Mouse (Mus musculus) megakaryocyte, embryonic 14.5 days (primary cell): ENCODE measurements at regions not wholly inside any gene's neighbourhood (a gene's known extent, or its start where the extent isn't known, plus 50 kb on each side); places are given as distances from the start of the nearest gene placed in this dataset.

Source experiments
- H3K27me3 ChIP-seq: replicated peaks from 2 replicates; pipeline ENCODE3; 2012; ENCODE audit warnings: inconsistent platforms
- H3K36me3 ChIP-seq: replicated peaks from 2 replicates; pipeline ENCODE3; 2012; ENCODE audit warnings: low read length, inconsistent platforms, mixed read lengths
- H3K4me1 ChIP-seq: 2 replicates; pipeline ENCODE4 v1.6.1; 2012; ENCODE audit warnings: inconsistent platforms
- H3K4me3 ChIP-seq: replicated peaks from 2 replicates; pipeline ENCODE3; 2012; ENCODE audit warnings: moderate library complexity, mild to moderate bottlenecking, inconsistent platforms
- H3K9me3 ChIP-seq: 2 replicates; pipeline ENCODE4 v1.6.1; 2012; ENCODE audit warnings: inconsistent platforms
- FLI1 ChIP-seq: IDR thresholded peaks from 2 replicates; pipeline ENCODE4 v1.6.1; 2012; ENCODE audit warnings: low read length, inconsistent platforms, mixed read lengths
- GATA1 ChIP-seq: IDR thresholded peaks from 3 replicates; pipeline ENCODE4 v1.6.1; 2012; ENCODE audit warnings: mixed read lengths, low read length, inconsistent platforms, borderline replicate concordance

- no peaks in the 10 kb centered on the region for H3K36me3 ChIP-seq
- no peaks in the 10 kb centered on the region for H3K4me1 ChIP-seq
- TF ChIP-seq FLI1 (no peak), GATA1 (no peak)
- H3K9me3 ChIP-seq = no peaks in the 10 kb centered on the region
- no peaks in the 10 kb centered on the region for H3K27me3 ChIP-seq
- H3K4me3 ChIP-seq = no peak overlapping the region
Observed at GRCm38 (mm10) chr16:74984207-74984606, 572.6 kb upstream of the Robo2 start.

- TF ChIP-seq FLI1 (no peak), GATA1 (no peak)
- Histone ChIP-seq H3K4me1 (no peaks in the 10 kb centered on the region), H3K36me3 (no peaks in the 10 kb centered on the region), H3K4me3 (no peak overlapping the region), H3K9me3 (peaks cover 5% of the 10 kb centered on the region; the same call in 1 of the 2 replicates), H3K27me3 (no peaks in the 10 kb centered on the region)
Observed at GRCm38 (mm10) chr16:74966099-74966498, 554.5 kb upstream of the Robo2 start.

GRCm38 (mm10) chr16:74929739-74930138, 518.1 kb upstream of the Robo2 start:
- no peaks in the 10 kb centered on the region for H3K4me1 ChIP-seq
- no peaks in the 10 kb centered on the region for H3K36me3 ChIP-seq
- no peak overlapping the region for H3K4me3 ChIP-seq
- no peaks in the 10 kb centered on the region for H3K27me3 ChIP-seq
- no peak for TF ChIP-seq FLI1
- TF ChIP-seq GATA1 = no peak
- H3K9me3 ChIP-seq = no peaks in the 10 kb centered on the region

GRCm38 (mm10) chr16:74900835-74901234, 489.2 kb upstream of the Robo2 start:
- H3K9me3 ChIP-seq = no peaks in the 10 kb centered on the region
- no peaks in the 10 kb centered on the region for H3K36me3 ChIP-seq
- H3K4me3 ChIP-seq = peak overlapping the region; percentile 65
- TF ChIP-seq GATA1 (no peak), FLI1 (no peak)
- no peaks in the 10 kb centered on the region for H3K27me3 ChIP-seq
- H3K4me1 ChIP-seq = peaks cover 5% of the 10 kb centered on the region

- no peak for TF ChIP-seq GATA1
- no peak for TF ChIP-seq FLI1
- no peak overlapping the region for H3K4me3 ChIP-seq
- no peaks in the 10 kb centered on the region for H3K9me3 ChIP-seq
- no peaks in the 10 kb centered on the region for H3K4me1 ChIP-seq
- H3K27me3 ChIP-seq = no peaks in the 10 kb centered on the region
- H3K36me3 ChIP-seq = no peaks in the 10 kb centered on the region
Observed at GRCm38 (mm10) chr16:74887724-74888123, 476.1 kb upstream of the Robo2 start.

GRCm38 (mm10) chr16:74878603-74879002, 467.0 kb upstream of the Robo2 start:
- H3K4me1 ChIP-seq = no peaks in the 10 kb centered on the region
- no peaks in the 10 kb centered on the region for H3K9me3 ChIP-seq
- H3K27me3 ChIP-seq = no peaks in the 10 kb centered on the region
- no peaks in the 10 kb centered on the region for H3K36me3 ChIP-seq
- TF ChIP-seq FLI1 (no peak), GATA1 (no peak)
- H3K4me3 ChIP-seq = no peak overlapping the region

- Histone ChIP-seq H3K4me3 (no peak overlapping the region), H3K4me1 (no peaks in the 10 kb centered on the region), H3K9me3 (no peaks in the 10 kb centered on the region), H3K36me3 (no peaks in the 10 kb centered on the region), H3K27me3 (no peaks in the 10 kb centered on the region)
- TF ChIP-seq GATA1 = no peak
- no peak for TF ChIP-seq FLI1
Observed at GRCm38 (mm10) chr16:74873756-74874155, 462.1 kb upstream of the Robo2 start.

GRCm38 (mm10) chr16:74857752-74858151, 446.1 kb upstream of the Robo2 start:
- H3K4me1 ChIP-seq = no peaks in the 10 kb centered on the region
- no peak overlapping the region for H3K4me3 ChIP-seq
- no peaks in the 10 kb centered on the region for H3K9me3 ChIP-seq
- H3K36me3 ChIP-seq = no peaks in the 10 kb centered on the region
- H3K27me3 ChIP-seq = no peaks in the 10 kb centered on the region
- TF ChIP-seq GATA1 = no peak
- no peak for TF ChIP-seq FLI1

GRCm38 (mm10) chr16:74840006-74840405, 428.4 kb upstream of the Robo2 start:
- Histone ChIP-seq H3K36me3 (no peaks in the 10 kb centered on the region), H3K4me1 (no peaks in the 10 kb centered on the region), H3K4me3 (no peak overlapping the region), H3K9me3 (no peaks in the 10 kb centered on the region), H3K27me3 (no peaks in the 10 kb centered on the region)
- no peak for TF ChIP-seq FLI1
- TF ChIP-seq GATA1 = no peak

GRCm38 (mm10) chr16:74814386-74814785, 402.8 kb upstream of the Robo2 start:
- no peaks in the 10 kb centered on the region for H3K9me3 ChIP-seq
- TF ChIP-seq GATA1 (no peak), FLI1 (no peak)
- no peaks in the 10 kb centered on the region for H3K36me3 ChIP-seq

More at GRCm38 (mm10) chr16:74814386-74814785, 402.8 kb upstream of the Robo2 start:
- H3K4me1 ChIP-seq = no peaks in the 10 kb centered on the region
- no peak overlapping the region for H3K4me3 ChIP-seq
- H3K27me3 ChIP-seq = no peaks in the 10 kb centered on the region
